Mouse (Mus musculus) liver, postnatal 0 days (tissue): ENCODE data around the gene Six6.

Source experiments
- CTCF ChIP-seq: sonication (generic); IDR thresholded peaks from 2 replicates; pipeline ENCODE4 v1.5.1; 2016; ENCODE audit warnings: antibody characterized with exemption, low read depth
- EP300 ChIP-seq: IDR thresholded peaks from 2 replicates; pipeline ENCODE4 v1.6.1; 2016; ENCODE audit warnings: antibody characterized with exemption, low read depth, mild to moderate bottlenecking

DNA sequence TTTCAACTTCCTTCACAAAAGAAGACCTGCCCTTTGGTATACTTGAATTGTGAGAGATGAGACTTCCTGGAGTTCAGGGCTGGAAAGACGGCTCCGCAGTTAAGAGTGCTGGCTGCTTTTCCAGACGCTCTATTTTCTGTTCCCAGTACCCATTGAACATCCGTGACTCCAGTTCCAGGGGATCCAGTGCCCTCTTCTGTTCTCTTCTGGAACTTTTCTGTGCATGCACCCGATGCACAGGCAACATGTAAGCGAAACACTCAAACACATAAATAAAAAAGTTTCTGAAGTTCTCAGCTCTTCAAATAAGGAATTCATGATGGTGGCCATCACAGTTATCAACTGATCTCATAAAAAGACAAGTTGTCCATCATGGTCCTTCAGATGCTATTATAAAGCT, 23.1 kb downstream of the Six6 start:
- TF ChIP-seq CTCF (no peak), EP300 (no peak)
